In the genomic region with DNA sequence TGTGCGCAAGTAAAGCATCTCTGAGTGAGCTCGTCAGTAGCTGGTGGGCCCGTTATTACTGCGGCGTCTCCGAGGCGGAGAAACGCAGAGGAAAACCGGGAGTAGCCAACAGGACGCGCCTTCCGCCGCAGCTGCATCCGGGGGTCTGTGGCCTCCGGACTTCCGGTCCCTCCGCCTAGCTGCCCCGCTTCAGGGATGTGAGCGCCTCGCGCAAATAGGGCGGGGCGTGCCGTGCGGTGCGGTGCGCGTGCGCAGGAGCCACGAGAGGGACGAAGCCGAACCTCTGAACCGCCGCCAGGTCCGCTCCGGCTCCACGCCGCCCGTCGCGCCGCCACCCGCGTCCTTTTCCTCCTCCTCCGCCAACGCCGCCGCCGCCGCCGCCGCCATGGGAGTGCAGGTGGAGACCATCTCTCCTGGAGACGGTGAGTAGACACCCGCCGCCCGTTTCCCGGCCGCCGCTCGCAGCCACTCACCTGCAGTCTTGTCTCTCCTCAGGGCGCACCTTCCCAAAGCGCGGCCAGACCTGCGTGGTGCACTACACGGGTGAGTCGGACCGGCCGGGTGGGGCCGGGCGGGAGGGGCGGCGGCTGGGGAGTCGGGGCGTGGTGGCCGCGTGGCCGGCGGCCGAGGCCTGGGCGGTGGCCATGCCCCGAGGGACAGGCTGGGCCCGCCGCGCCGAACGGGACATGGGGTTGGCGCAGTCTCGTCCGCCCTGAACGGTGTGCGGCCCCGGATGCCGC, we compare ENCODE assay signal across 7 mouse cellular contexts. TPM values are rescaled to one million over a fixed set of nuclear protein-coding genes. Genes with fewer than 3 reads are reported as not detected.
DNase-seq lines count a peak whose midpoint lies in the region; ATAC-seq and TF ChIP-seq lines count a peak whose summit lies in the region.

A gene (plus strand): TSS at position 161 of the 740 bp plus-strand sequence.

- TF ChIP-seq CTCF in midbrain, postnatal 0 days (IDR thresholded peaks at IDR 0.05), result peak; percentile 35; the same call in 1 of the 2 replicates

- peak; percentile 95 for ATAC-seq in embryonic facial prominence, embryonic 11.5 days (replicated peaks; ENCODE audit: insufficient number of reproducible peaks, low FRiP score, low TSS enrichment, low read depth)
- ATAC-seq in limb, embryonic 14.5 days (ENCODE audit: low FRiP score, low read depth), result peak; percentile 97
- ATAC-seq in midbrain, postnatal 0 days (ENCODE audit: low FRiP score), result peak; percentile 97

- peak; percentile 99 for DNase-seq in adrenal gland, postnatal 25 days
- DNase-seq in embryonic facial prominence, embryonic 11.5 days (ENCODE audit: low spot score), result peak; percentile 97
- DNase-seq in heart, adult 8-10 months (ENCODE audit: low spot score), result peak; percentile 97
- peak; percentile 97 for DNase-seq in kidney, adult 9 months
- peak; percentile 95 for DNase-seq in limb, embryonic 14.5 days (ENCODE audit: low spot score)
- DNase-seq in midbrain, postnatal 0 days (ENCODE audit: low spot score), result peak; percentile 97
- peak; percentile 81 to 85 for DNase-seq in spleen, postnatal 14 days (ENCODE audit: low spot score in 2 of 2)

- H3K9me3 ChIP-seq in embryonic facial prominence, embryonic 11.5 days (replicated peaks; ENCODE audit: control insufficient read depth, low read length), result no peaks in the 10 kb centered on the region
- H3K9me3 ChIP-seq in limb, embryonic 14.5 days (ENCODE audit: control insufficient read depth, low read length), result no peaks in the 10 kb centered on the region
- no peaks in the 10 kb centered on the region for H3K9me3 ChIP-seq in midbrain, postnatal 0 days (ENCODE audit: low read length)

- under 1% methylated on average over 88 of the region's 93 CpGs for WGBS in embryonic facial prominence, embryonic 11.5 days
- WGBS in limb, embryonic 14.5 days, result 0% methylated on average over 38 of the region's 93 CpGs
- WGBS in midbrain, postnatal 0 days, result under 1% methylated on average over 68 of the region's 93 CpGs

- H3K27me3 ChIP-seq in embryonic facial prominence, embryonic 11.5 days (ENCODE audit: control insufficient read depth, insufficient read depth, low read length), result no peaks in the 10 kb centered on the region
- H3K27me3 ChIP-seq in limb, embryonic 14.5 days (ENCODE audit: control insufficient read depth, insufficient read depth, low read length), result no peaks in the 10 kb centered on the region
- no peaks in the 10 kb centered on the region for H3K27me3 ChIP-seq in midbrain, postnatal 0 days (ENCODE audit: insufficient read depth, low read length)

- H3K4me1 ChIP-seq in embryonic facial prominence, embryonic 11.5 days (ENCODE audit: control insufficient read depth, insufficient read depth, low read length), result no peaks in the 10 kb centered on the region
- H3K4me1 ChIP-seq in limb, embryonic 14.5 days (ENCODE audit: control insufficient read depth, insufficient read depth, low read length), result peaks cover 21% of the 10 kb centered on the region
- H3K4me1 ChIP-seq in midbrain, postnatal 0 days (ENCODE audit: insufficient read depth, low read length), result peaks cover 13% of the 10 kb centered on the region; the same call in 1 of the 2 replicates

- H3K27ac ChIP-seq in embryonic facial prominence, embryonic 11.5 days (replicated peaks; ENCODE audit: low read depth, low read length), result peak within 1 kb of the TSS; percentile 85
- H3K27ac ChIP-seq in limb, embryonic 14.5 days (replicated peaks; ENCODE audit: low read depth, low read length), result peak within 1 kb of the TSS; percentile 86
- peak within 1 kb of the TSS; percentile 87 for H3K27ac ChIP-seq in midbrain, postnatal 0 days (ENCODE audit: low read depth, low read length)

- peak within 1 kb of the TSS; percentile 95 for H3K9ac ChIP-seq in embryonic facial prominence, embryonic 11.5 days (replicated peaks; ENCODE audit: low read length)
- H3K9ac ChIP-seq in limb, embryonic 14.5 days (ENCODE audit: low read depth, low read length, severe bottlenecking), result peak within 1 kb of the TSS; percentile 91
- H3K9ac ChIP-seq in midbrain, postnatal 0 days (replicated peaks; ENCODE audit: low read length, poor library complexity, severe bottlenecking), result peak within 1 kb of the TSS; percentile 96

- H3K36me3 ChIP-seq in embryonic facial prominence, embryonic 11.5 days (replicated peaks; ENCODE audit: control insufficient read depth, insufficient read depth, low read depth, low read length), result no peaks in the 10 kb centered on the region
- peaks cover 33% of the 10 kb centered on the region for H3K36me3 ChIP-seq in limb, embryonic 14.5 days (ENCODE audit: control insufficient read depth, insufficient read depth, low read length)
- peaks cover 10% of the 10 kb centered on the region; the same call in 1 of the 2 replicates for H3K36me3 ChIP-seq in midbrain, postnatal 0 days (ENCODE audit: insufficient read depth, low read length)

- H3K4me3 ChIP-seq in embryonic facial prominence, embryonic 11.5 days (ENCODE audit: low read depth, low read length), result peak within 1 kb of the TSS; percentile 95
- H3K4me3 ChIP-seq in limb, embryonic 14.5 days (replicated peaks; ENCODE audit: low read length), result peak within 1 kb of the TSS; percentile 96
- peak within 1 kb of the TSS; percentile 90 for H3K4me3 ChIP-seq in midbrain, postnatal 0 days (ENCODE audit: low read depth, low read length)

- H3K4me2 ChIP-seq in embryonic facial prominence, embryonic 11.5 days (ENCODE audit: low read depth, low read length), result peak within 1 kb of the TSS; percentile 76
- peak within 1 kb of the TSS; percentile 63 for H3K4me2 ChIP-seq in limb, embryonic 14.5 days (replicated peaks; ENCODE audit: low read depth, low read length, severe bottlenecking)
- peak within 1 kb of the TSS; percentile 73 for H3K4me2 ChIP-seq in midbrain, postnatal 0 days (ENCODE audit: low read depth, low read length, poor library complexity, severe bottlenecking)

- TF ChIP-seq POLR2A in limb, embryonic 14.5 days (IDR thresholded peaks at IDR 0.05; ENCODE audit: borderline replicate concordance, extremely low read depth, insufficient read depth, insufficient read length), result peak; percentile 77

RNA-seq across cellular contexts. Expression of the gene that starts here (rescaled TPM):
- total RNA-seq in adrenal gland, postnatal 25 days (2021), result 233 and 267 TPM in 2 replicates
- polyA plus RNA-seq in embryonic facial prominence, embryonic 11.5 days (2014; fragmentation: Nextera tagmentation; extraction: Ambion mirVana), result 578 and 583 TPM in 2 replicates
- total RNA-seq in heart, adult 8-10 months (2022), result 100 to 1,000 TPM; 185 to 207 (median 192) TPM
- polyA plus RNA-seq in limb, embryonic 14.5 days (2012; rRNA removed), result 200 and 213 TPM in 2 replicates
- polyA plus RNA-seq in limb, embryonic 14.5 days (2014; fragmentation: Nextera tagmentation; extraction: Ambion mirVana), result 562 and 583 TPM in 2 replicates
- total RNA-seq in midbrain, postnatal 0 days (2014; rRNA removed), result 79.2 and 79.3 TPM in 2 replicates
- 598 and 619 TPM in 2 replicates for polyA plus RNA-seq in midbrain, postnatal 0 days (2015; fragmentation: Nextera tagmentation; extraction: Ambion mirVana)

Comparison
In these comparisons a context has a peak if more than half of its experiments do, and no peak if none do; other contexts are left out.
1. Peak in every context shown above with its lines: DNase-seq, ATAC-seq, H3K4me3 ChIP-seq and H3K27ac ChIP-seq.